Mouse (Mus musculus): ENCODE data around the gene Etnk2.

Gene Etnk2

GRCm38 (mm10) chr1:133415086-133415485 is 51.7 kb downstream of the Etnk2 start:
- no peak for TF ChIP-seq GATA4 (IDR thresholded peaks at IDR 0.05; ENCODE audit: insufficient replicate concordance, low read length)

- TF ChIP-seq GATA4 (IDR thresholded peaks at IDR 0.05; ENCODE audit: insufficient replicate concordance, low read length): no peak
Observed at GRCm38 (mm10) chr1:133415505-133415904, 52.1 kb downstream of the Etnk2 start.

GRCm38 (mm10) chr1:133416472-133416871 is 53.1 kb downstream of the Etnk2 start:
- no peak for TF ChIP-seq GATA4 (IDR thresholded peaks at IDR 0.05; ENCODE audit: insufficient replicate concordance, low read length)

GRCm38 (mm10) chr1:133417113-133417512 is 53.7 kb downstream of the Etnk2 start:
- no peak for TF ChIP-seq GATA4 (IDR thresholded peaks at IDR 0.05; ENCODE audit: insufficient replicate concordance, low read length)

GRCm38 (mm10) chr1:133417539-133417938 is 54.2 kb downstream of the Etnk2 start:
- TF ChIP-seq GATA4 (IDR thresholded peaks at IDR 0.05; ENCODE audit: insufficient replicate concordance, low read length): no peak

- no peak for TF ChIP-seq GATA4 (IDR thresholded peaks at IDR 0.05; ENCODE audit: insufficient replicate concordance, low read length)
Observed at GRCm38 (mm10) chr1:133418164-133418800, 54.9 kb downstream of the Etnk2 start.

GRCm38 (mm10) chr1:133419178-133419834 is 55.9 kb downstream of the Etnk2 start:
- no peak for TF ChIP-seq GATA4 (IDR thresholded peaks at IDR 0.05; ENCODE audit: insufficient replicate concordance, low read length)

GRCm38 (mm10) chr1:133420491-133420890 is 57.1 kb downstream of the Etnk2 start:
- TF ChIP-seq GATA4 (IDR thresholded peaks at IDR 0.05; ENCODE audit: insufficient replicate concordance, low read length): no peak

- no peak for TF ChIP-seq GATA4 (IDR thresholded peaks at IDR 0.05; ENCODE audit: insufficient replicate concordance, low read length)
Observed at GRCm38 (mm10) chr1:133421061-133421460, 57.7 kb downstream of the Etnk2 start.

- TF ChIP-seq GATA4 (IDR thresholded peaks at IDR 0.05; ENCODE audit: insufficient replicate concordance, low read length): no peak
Observed at GRCm38 (mm10) chr1:133421975-133422570, 58.7 kb downstream of the Etnk2 start.

GRCm38 (mm10) chr1:133422615-133423161 is 59.3 kb downstream of the Etnk2 start:
- TF ChIP-seq GATA4 (IDR thresholded peaks at IDR 0.05; ENCODE audit: insufficient replicate concordance, low read length): no peak

- no peak for TF ChIP-seq GATA4 (IDR thresholded peaks at IDR 0.05; ENCODE audit: insufficient replicate concordance, low read length)
Observed at GRCm38 (mm10) chr1:133423166-133423542, 59.8 kb downstream of the Etnk2 start.

- TF ChIP-seq GATA4 (IDR thresholded peaks at IDR 0.05; ENCODE audit: insufficient replicate concordance, low read length): no peak
Observed at GRCm38 (mm10) chr1:133423543-133424480, 60.4 kb downstream of the Etnk2 start, which contains the start of gene Sox13. TSS of gene Sox13 (minus strand) at chr1:133424377.

GRCm38 (mm10) chr1:133424547-133425140 is 61.3 kb downstream of the Etnk2 start:
- no peak for TF ChIP-seq GATA4 (IDR thresholded peaks at IDR 0.05; ENCODE audit: insufficient replicate concordance, low read length)
